Mouse (Mus musculus): ENCODE results near the gene Mrpl32.

Mrpl32 gene

GRCm38 (mm10) chr13:14612926-14613529, at the start of gene Mrpl32, which contains the start of gene Psma2:
Gene Mrpl32 (minus strand): TSS chr13:14613165.
Gene Psma2 (plus strand): TSS chr13:14613240.
- DNase-seq (ENCODE audit: low spot score in 2 of 2) = peak; percentile 97 to 98

GRCm38 (mm10) chr13:14649301-14649700, 36.3 kb upstream of the Mrpl32 start:
- DNase-seq (ENCODE audit: low spot score in 2 of 2) = no peak

GRCm38 (mm10) chr13:14639998-14640397, 27.0 kb upstream of the Mrpl32 start:
- no peak for DNase-seq (ENCODE audit: low spot score in 2 of 2)

GRCm38 (mm10) chr13:14629726-14630641, 17.0 kb upstream of the Mrpl32 start, which contains the start of gene AW209491:
Gene AW209491 (plus strand): TSS chr13:14630154.
- peak; percentile 89 to 92 for DNase-seq (ENCODE audit: low spot score in 2 of 2)

- peak in 1 of 2 experiments; percentile 45 for DNase-seq (ENCODE audit: low spot score in 2 of 2)
Measured at GRCm38 (mm10) chr13:14618724-14619123, 5.8 kb upstream of the Mrpl32 start.

- no peak for DNase-seq (ENCODE audit: low spot score in 2 of 2)
Measured at GRCm38 (mm10) chr13:14613553-14613952, 588 bp upstream of the Mrpl32 start.

GRCm38 (mm10) chr13:14612463-14612862, 502 bp downstream of the Mrpl32 start:
- DNase-seq (ENCODE audit: low spot score in 2 of 2) = no peak

- no peak for DNase-seq (ENCODE audit: low spot score in 2 of 2)
Measured at GRCm38 (mm10) chr13:14607616-14608015, 5.3 kb downstream of the Mrpl32 start.

- no peak for DNase-seq (ENCODE audit: low spot score in 2 of 2)
Measured at GRCm38 (mm10) chr13:14602744-14603143, 10.2 kb downstream of the Mrpl32 start.

- no peak for DNase-seq (ENCODE audit: low spot score in 2 of 2)
Measured at GRCm38 (mm10) chr13:14580392-14580791, 32.6 kb downstream of the Mrpl32 start.

GRCm38 (mm10) chr13:14574128-14574527, 38.8 kb downstream of the Mrpl32 start:
- no peak for DNase-seq (ENCODE audit: low spot score in 2 of 2)

- DNase-seq (ENCODE audit: low spot score in 2 of 2) = no peak
Measured at GRCm38 (mm10) chr13:14561336-14561735, 51.6 kb downstream of the Mrpl32 start.
